Mouse (Mus musculus) hindbrain, embryonic 10.5 days (tissue): ENCODE results near the gene Ddah2. TPM values are rescaled to one million over a fixed set of nuclear protein-coding genes. Genes with fewer than 3 reads are reported as not detected.

Experiments used
- polyA plus RNA-seq: library from polyadenylated mRNA; unstranded; fragments of >200 nt; fragmentation: Nextera tagmentation; extraction: Ambion mirVana; gene quantifications from 2 replicates; pipeline ENCODE4 v1.2.1, GENCODE M21; 2016

Gene Ddah2
- polyA plus RNA-seq, 1 experiment from 2014 or later: 664 TPM

Other genes with a start within 250 kb of the Ddah2 start
- 29.0 and 34.4 TPM in 2 replicates for gene Stk19, start 222.1 kb upstream of the Ddah2 start, polyA plus RNA-seq
- 83.2 and 83.7 TPM in 2 replicates for gene Dxo, start 222.0 kb upstream of the Ddah2 start, polyA plus RNA-seq
- gene Skiv2l, start 208.8 kb upstream of the Ddah2 start, polyA plus RNA-seq: 58.2 and 65.1 TPM in 2 replicates
- gene Nelfe, start 208.6 kb upstream of the Ddah2 start, polyA plus RNA-seq: 137 and 139 TPM in 2 replicates
- gene Cfb, start 196.5 kb upstream of the Ddah2 start, polyA plus RNA-seq: 1.9 TPM in 2 replicates
- gene Zbtb12, start 179.6 kb upstream of the Ddah2 start, polyA plus RNA-seq: 5.2 and 5.6 TPM in 2 replicates
- gene Gm20547, start 177.0 kb upstream of the Ddah2 start, polyA plus RNA-seq: 0.14 TPM in 1 of 2 replicates, not detected in the other
- gene C2, start 160.8 kb upstream of the Ddah2 start, polyA plus RNA-seq: 0.58 and 1.0 TPM in 2 replicates
- 98.2 and 100 TPM in 2 replicates for gene Ehmt2, start 160.6 kb upstream of the Ddah2 start, polyA plus RNA-seq
- 0.41 TPM in 1 of 2 replicates, not detected in the other for gene Slc44a4, start 144.6 kb upstream of the Ddah2 start, polyA plus RNA-seq
- gene Neu1, start 127.8 kb upstream of the Ddah2 start, polyA plus RNA-seq: 16.2 and 20.7 TPM in 2 replicates
- 0.09 and 0.20 TPM in 2 replicates for gene Hspa1b, start 99.8 kb upstream of the Ddah2 start, polyA plus RNA-seq
- 0.42 TPM in 1 of 2 replicates, not detected in the other for gene Gm20481, start 89.1 kb upstream of the Ddah2 start, polyA plus RNA-seq
- 0.90 and 1.7 TPM in 2 replicates for gene Hspa1a, start 86.9 kb upstream of the Ddah2 start, polyA plus RNA-seq
- gene Hspa1l, start 86.3 kb upstream of the Ddah2 start, polyA plus RNA-seq: 0.76 and 0.78 TPM in 2 replicates
- 278 and 314 TPM in 2 replicates for gene Lsm2, start 77.2 kb upstream of the Ddah2 start, polyA plus RNA-seq
- 176 and 199 TPM in 2 replicates for gene Vars, start 58.0 kb upstream of the Ddah2 start, polyA plus RNA-seq
- gene Vwa7, start 42.5 kb upstream of the Ddah2 start, polyA plus RNA-seq: 0.10 and 0.24 TPM in 2 replicates
- 5.2 and 5.6 TPM in 2 replicates for gene Sapcd1, start 31.0 kb upstream of the Ddah2 start, polyA plus RNA-seq
- 3.9 and 6.4 TPM in 2 replicates for gene Msh5, start 12.3 kb upstream of the Ddah2 start, polyA plus RNA-seq
- 232 and 239 TPM in 2 replicates for gene Clic1, start 9.1 kb upstream of the Ddah2 start, polyA plus RNA-seq
- 0.20 and 0.27 TPM in 2 replicates for gene Ly6g6c, start 6.4 kb downstream of the Ddah2 start, polyA plus RNA-seq
- 0.76 and 1.1 TPM in 2 replicates for gene Mpig6b, start 7.1 kb downstream of the Ddah2 start, polyA plus RNA-seq
- 0.76 and 0.97 TPM in 2 replicates for gene Ly6g6e, start 17.9 kb downstream of the Ddah2 start, polyA plus RNA-seq
- 2.1 and 2.4 TPM in 2 replicates for gene Ly6g6d, start 19.0 kb downstream of the Ddah2 start, polyA plus RNA-seq
- 0.67 and 0.80 TPM in 2 replicates for gene Ly6g6f, start 26.6 kb downstream of the Ddah2 start, polyA plus RNA-seq
- gene Abhd16a, start 30.2 kb downstream of the Ddah2 start, polyA plus RNA-seq: 58.2 and 67.1 TPM in 2 replicates
- not detected in 2 replicates for gene Ly6g5c, start 49.2 kb downstream of the Ddah2 start, polyA plus RNA-seq
- 0.90 and 1.7 TPM in 2 replicates for gene Ly6g5b, start 56.4 kb downstream of the Ddah2 start, polyA plus RNA-seq
- 33.1 and 33.5 TPM in 2 replicates for gene Gpank1, start 62.4 kb downstream of the Ddah2 start, polyA plus RNA-seq
- gene Csnk2b, start 63.0 kb downstream of the Ddah2 start, polyA plus RNA-seq: 303 and 328 TPM in 2 replicates
- 10.0 and 10.2 TPM in 2 replicates for gene D17H6S53E, start 67.3 kb downstream of the Ddah2 start, polyA plus RNA-seq
- 0.16 and 0.49 TPM in 2 replicates for gene Apom, start 73.0 kb downstream of the Ddah2 start, polyA plus RNA-seq
- 70.3 and 77.6 TPM in 2 replicates for gene Bag6, start 76.1 kb downstream of the Ddah2 start, polyA plus RNA-seq
- 193 and 221 TPM in 2 replicates for gene Prrc2a, start 105.9 kb downstream of the Ddah2 start, polyA plus RNA-seq
- gene Aif1, start 117.0 kb downstream of the Ddah2 start, polyA plus RNA-seq: 4.2 and 6.5 TPM in 2 replicates
- gene Lst1, start 129.4 kb downstream of the Ddah2 start, polyA plus RNA-seq: 4.8 and 11.9 TPM in 2 replicates
- 0.17 and 0.19 TPM in 2 replicates for gene Ltb, start 135.4 kb downstream of the Ddah2 start, polyA plus RNA-seq
- not detected in 2 replicates for gene Tnf, start 143.0 kb downstream of the Ddah2 start, polyA plus RNA-seq
- not detected in 2 replicates for gene Lta, start 146.3 kb downstream of the Ddah2 start, polyA plus RNA-seq
- gene Gm16181, start 161.8 kb downstream of the Ddah2 start, polyA plus RNA-seq: 0.42 and 0.46 TPM in 2 replicates
- 7.6 and 12.9 TPM in 2 replicates for gene Atp6v1g2, start 174.6 kb downstream of the Ddah2 start, polyA plus RNA-seq
- 10.2 and 11.6 TPM in 2 replicates for gene Nfkbil1, start 176.8 kb downstream of the Ddah2 start, polyA plus RNA-seq
- 661 and 692 TPM in 2 replicates for gene Ddx39b, start 182.7 kb downstream of the Ddah2 start, polyA plus RNA-seq
- gene H2-D1, start 203.7 kb downstream of the Ddah2 start, polyA plus RNA-seq: 54.3 and 60.1 TPM in 2 replicates